Mouse (Mus musculus) neural tube, embryonic 15.5 days (tissue): Measurements from ENCODE around the gene Gm13040. TPM values are rescaled to one million over a fixed set of nuclear protein-coding genes. Genes with fewer than 3 reads are reported as not detected.
"Not testable (repeated sequence)": the region's sequence is repeated elsewhere in the genome, so short reads cannot be mapped to it uniquely, and the experiment has no call there.

Experiments
- ATAC-seq: fragments of 200-750 bp; cut with Nextera tagmentation; 2 replicates; pipeline ENCODE4 v1.8.0; 2017; ENCODE audit warnings: mild to moderate bottlenecking, moderate TSS enrichment, moderate library complexity; ENCODE audit not compliant: low FRiP score
- H3K27ac ChIP-seq: fragments of 300-500 bp; sonication (generic); replicated peaks from 2 replicates; pipeline ENCODE4 v1.5.1; 2015; ENCODE audit warnings: mild to moderate bottlenecking, inconsistent platforms
- H3K27me3 ChIP-seq: fragments of 300-500 bp; sonication (generic); replicated peaks from 2 replicates; pipeline ENCODE4 v1.6.1; 2015; ENCODE audit warnings: inconsistent platforms
- H3K36me3 ChIP-seq: fragments of 300-500 bp; sonication (generic); 2 replicates; pipeline ENCODE4 v1.6.1; 2015; ENCODE audit warnings: inconsistent platforms
- H3K4me1 ChIP-seq: fragments of 300-500 bp; sonication (generic); 2 replicates; pipeline ENCODE4 v1.6.1; 2015; ENCODE audit warnings: inconsistent platforms
- H3K4me2 ChIP-seq: fragments of 300-500 bp; sonication (generic); 2 replicates; pipeline ENCODE4 v1.6.1; 2015; ENCODE audit warnings: inconsistent platforms, mild to moderate bottlenecking, moderate library complexity
- H3K4me3 ChIP-seq: fragments of 300-500 bp; sonication (generic); replicated peaks from 2 replicates; pipeline ENCODE4 v1.5.1; 2015; ENCODE audit warnings: mild to moderate bottlenecking, inconsistent platforms
- H3K9ac ChIP-seq: fragments of 300-500 bp; sonication (generic); replicated peaks from 2 replicates; pipeline ENCODE4 v1.6.1; 2015; ENCODE audit warnings: mild to moderate bottlenecking, inconsistent platforms
- H3K9me3 ChIP-seq: fragments of 300-500 bp; sonication (generic); replicated peaks from 2 replicates; pipeline ENCODE4 v1.6.1; 2016; ENCODE audit warnings: inconsistent platforms
- WGBS: fragments of 180-500 bp; shearing (Covaris S2); methylation state at CpG from one replicate; pipeline ENCODE4 v1.1.7; 2015; ENCODE audit warnings: mixed read lengths; 5-methylcytosine and 5-hydroxymethylcytosine counted together
- polyA plus RNA-seq: library from polyadenylated mRNA; unstranded; fragments of >200 nt; fragmentation: Nextera tagmentation; extraction: Ambion mirVana; gene quantifications from 2 replicates; pipeline ENCODE4 v1.2.1, GENCODE M21; 2015

Gm13040 gene
- polyA plus RNA-seq, result not detected in 2 replicates

- H3K4me1 ChIP-seq, H3K9me3 ChIP-seq, H3K27ac ChIP-seq, H3K4me2 ChIP-seq, H3K4me3 ChIP-seq, H3K27me3 ChIP-seq, ATAC-seq, H3K9ac ChIP-seq, H3K36me3 ChIP-seq: not testable (repeated sequence)
- no CpG with 5 or more reads among the region's 3 CpGs for WGBS
Measured at GRCm38 (mm10) chr4:143535654-143536053, at the start of gene Gm13040. Gene Gm13040 (plus strand): TSS chr4:143535954.

- WGBS, result 83% methylated on average over 3 of the region's 3 CpGs
- Histone ChIP-seq H3K4me3 (no peak within 1 kb of the TSS), H3K9ac (no peak within 1 kb of the TSS), H3K27ac (no peak within 1 kb of the TSS), H3K9me3 (no peaks in the 10 kb centered on the region), H3K27me3 (no peaks in the 10 kb centered on the region), H3K36me3 (no peaks in the 10 kb centered on the region), H3K4me1 (no peaks in the 10 kb centered on the region), H3K4me2 (no peak within 1 kb of the TSS)
- ATAC-seq, result no peak
Measured at GRCm38 (mm10) chr4:143511043-143511442, 24.7 kb upstream of the Gm13040 start, which contains the start of gene Gm13043. Gene Gm13043 (plus strand): TSS chr4:143511343.

- not testable (repeated sequence) for H3K36me3 ChIP-seq, H3K4me3 ChIP-seq, H3K9me3 ChIP-seq, H3K4me1 ChIP-seq, H3K9ac ChIP-seq, H3K4me2 ChIP-seq, ATAC-seq, H3K27me3 ChIP-seq, H3K27ac ChIP-seq
- no CpG with 5 or more reads among the region's 3 CpGs for WGBS
Measured at GRCm38 (mm10) chr4:143551400-143551799, 15.6 kb downstream of the Gm13040 start, which contains the start of the genes BC080695 and Gm13057. Gene BC080695 (plus strand): TSS chr4:143551700. Gene Gm13057 (plus strand): TSS chr4:143551709.

Other genes starting within 250 kb of the Gm13040 start
- 25.5 and 29.0 TPM in 2 replicates for gene Pdpn, start 236.4 kb upstream of the Gm13040 start, polyA plus RNA-seq
- 0.59 and 0.70 TPM in 2 replicates for gene Lrrc38, start 186.2 kb upstream of the Gm13040 start, polyA plus RNA-seq
- not detected in 2 replicates for gene Pramel1, start 141.5 kb upstream of the Gm13040 start, polyA plus RNA-seq
- 17.7 and 20.7 TPM in 2 replicates for gene Pramef8, start 123.5 kb upstream of the Gm13040 start, polyA plus RNA-seq
- gene Oog4, start 85.6 kb upstream of the Gm13040 start, polyA plus RNA-seq, result not detected in 2 replicates
- gene Gm13043, start 24.6 kb upstream of the Gm13040 start, polyA plus RNA-seq, result not detected in 2 replicates
- not detected in 2 replicates for gene BC080695, start 15.7 kb downstream of the Gm13040 start, polyA plus RNA-seq
- not detected in 2 replicates for gene Gm13057, start 15.8 kb downstream of the Gm13040 start, polyA plus RNA-seq
- not detected in 2 replicates for gene Gm13083, start 79.0 kb downstream of the Gm13040 start, polyA plus RNA-seq
- not detected in 2 replicates for gene Gm13088, start 121.3 kb downstream of the Gm13040 start, polyA plus RNA-seq
- not detected in 2 replicates for gene Gm13089, start 166.8 kb downstream of the Gm13040 start, polyA plus RNA-seq
- gene Gm13078, start 183.5 kb downstream of the Gm13040 start, polyA plus RNA-seq, result not detected in 2 replicates